Mouse (Mus musculus) bone marrow macrophage, adult 2 months (primary cell): ENCODE data around the gene Acp6.

ENCODE experiments used
- CTCF ChIP-seq: IDR thresholded peaks from 2 replicates; pipeline ENCODE4 v1.5.1; 2012; ENCODE audit warnings: low read depth, mild to moderate bottlenecking, low read length, moderate library complexity
- POLR2A ChIP-seq: IDR thresholded peaks from 2 replicates; pipeline ENCODE4 v1.6.1; 2012; ENCODE audit warnings: mild to moderate bottlenecking, low read depth, low read length, borderline replicate concordance

DNA sequence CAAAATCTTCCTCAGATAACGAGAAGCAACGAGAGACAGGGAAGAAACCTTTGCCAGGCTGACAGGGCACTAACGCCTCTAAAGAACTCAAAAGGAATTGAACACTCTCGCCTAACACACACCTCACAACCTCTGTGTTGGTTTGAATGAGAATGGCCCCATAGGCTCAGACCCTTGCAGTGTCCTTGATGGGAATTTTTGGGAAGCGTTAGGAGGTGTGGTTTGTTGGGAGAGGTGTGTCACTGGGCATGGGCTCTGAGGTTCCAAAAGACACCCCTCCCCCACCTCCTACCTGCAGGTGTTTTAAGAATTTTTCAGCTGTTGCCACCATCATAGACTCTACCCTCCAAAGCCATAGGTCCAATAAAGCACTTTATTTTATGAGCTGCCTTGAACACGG, 20.3 kb downstream of the Acp6 start:
- no peak for TF ChIP-seq CTCF
- TF ChIP-seq POLR2A, result no peak
